Mouse (Mus musculus): Measurements from ENCODE around the gene Tbc1d10a.

DNA sequence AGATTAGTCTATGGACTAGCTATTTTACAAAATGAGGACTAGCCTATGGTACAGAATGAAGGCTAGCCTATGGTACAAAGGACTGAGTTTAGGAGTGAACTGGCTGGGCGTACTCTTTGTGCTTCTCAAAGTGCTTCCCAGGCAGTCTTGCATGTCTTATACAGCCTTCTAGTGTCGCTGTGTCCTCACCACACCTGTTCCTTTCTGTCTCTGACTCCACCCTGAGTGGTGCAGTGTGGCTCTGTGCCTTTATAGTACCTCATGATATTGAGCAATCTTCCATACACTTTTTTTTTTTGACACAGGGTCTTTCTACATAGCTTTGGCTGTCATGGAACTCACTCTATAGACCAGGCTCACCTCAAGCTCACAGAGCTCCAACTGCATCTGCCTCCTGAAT lies 44.8 kb downstream of the Tbc1d10a start:
- TF ChIP-seq POLR2A (IDR thresholded peaks at IDR 0.05; ENCODE audit: borderline replicate concordance, low read depth, low read length), result no peak
- no peak for TF ChIP-seq CTCF (IDR thresholded peaks at IDR 0.05; ENCODE audit: low read depth, low read length)

Data from bone marrow macrophage, adult 2 months (primary cell).